Mouse (Mus musculus): ENCODE results near the gene App.

App gene

GRCm38 (mm10) chr16:85118916-85119315 is 54.6 kb downstream of the App start:
- DNase-seq (ENCODE audit: low spot score in 2 of 2), result no peak

GRCm38 (mm10) chr16:85117541-85117940 is 56.0 kb downstream of the App start:
- no peak for DNase-seq (ENCODE audit: low spot score in 2 of 2)

GRCm38 (mm10) chr16:85115837-85116236 is 57.7 kb downstream of the App start:
- DNase-seq (ENCODE audit: low spot score in 2 of 2), result no peak

GRCm38 (mm10) chr16:85114742-85115141 is 58.8 kb downstream of the App start:
- DNase-seq (ENCODE audit: low spot score in 2 of 2), result no peak

- no peak for DNase-seq (ENCODE audit: low spot score in 2 of 2)
Observed at GRCm38 (mm10) chr16:85113941-85114340, 59.6 kb downstream of the App start.

- no peak for DNase-seq (ENCODE audit: low spot score in 2 of 2)
Observed at GRCm38 (mm10) chr16:85112254-85112653, 61.3 kb downstream of the App start.

GRCm38 (mm10) chr16:85110428-85110827 is 63.1 kb downstream of the App start:
- no peak for DNase-seq (ENCODE audit: low spot score in 2 of 2)

- DNase-seq (ENCODE audit: low spot score in 2 of 2), result no peak
Observed at GRCm38 (mm10) chr16:85108486-85108885, 65.1 kb downstream of the App start.

- no peak for DNase-seq (ENCODE audit: low spot score in 2 of 2)
Observed at GRCm38 (mm10) chr16:85106644-85107323, 66.8 kb downstream of the App start.

- no peak for DNase-seq (ENCODE audit: low spot score in 2 of 2)
Observed at GRCm38 (mm10) chr16:85105603-85106002, 68.0 kb downstream of the App start.

- no peak for DNase-seq (ENCODE audit: low spot score in 2 of 2)
Observed at GRCm38 (mm10) chr16:85103116-85103787, 70.3 kb downstream of the App start.

GRCm38 (mm10) chr16:85101544-85101943 is 72.0 kb downstream of the App start:
- no peak for DNase-seq (ENCODE audit: low spot score in 2 of 2)

- no peak for DNase-seq (ENCODE audit: low spot score in 2 of 2)
Observed at GRCm38 (mm10) chr16:85100806-85101205, 72.8 kb downstream of the App start.

GRCm38 (mm10) chr16:85099487-85099886 is 74.1 kb downstream of the App start:
- DNase-seq (ENCODE audit: low spot score in 2 of 2), result no peak

GRCm38 (mm10) chr16:85099044-85099443 is 74.5 kb downstream of the App start:
- no peak for DNase-seq (ENCODE audit: low spot score in 2 of 2)

- DNase-seq (ENCODE audit: low spot score in 2 of 2), result no peak
Observed at GRCm38 (mm10) chr16:85096396-85096795, 77.2 kb downstream of the App start.

GRCm38 (mm10) chr16:85095923-85096322 is 77.6 kb downstream of the App start:
- DNase-seq (ENCODE audit: low spot score in 2 of 2), result no peak

- DNase-seq (ENCODE audit: low spot score in 2 of 2), result no peak
Observed at GRCm38 (mm10) chr16:85092644-85093091, 80.9 kb downstream of the App start.

- DNase-seq (ENCODE audit: low spot score in 2 of 2), result no peak
Observed at GRCm38 (mm10) chr16:85092183-85092582, 81.4 kb downstream of the App start.

- DNase-seq (ENCODE audit: low spot score in 2 of 2), result no peak
Observed at GRCm38 (mm10) chr16:85090992-85091391, 82.6 kb downstream of the App start.

GRCm38 (mm10) chr16:85088126-85088525 is 85.4 kb downstream of the App start:
- no peak for DNase-seq (ENCODE audit: low spot score in 2 of 2)

GRCm38 (mm10) chr16:85086303-85086702 is 87.3 kb downstream of the App start:
- DNase-seq (ENCODE audit: low spot score in 2 of 2), result no peak

- no peak for DNase-seq (ENCODE audit: low spot score in 2 of 2)
Observed at GRCm38 (mm10) chr16:85085902-85086301, 87.7 kb downstream of the App start.
